Mouse (Mus musculus): ENCODE data around the gene Rundc1.
"Not testable (repeated sequence)": the region's sequence is repeated elsewhere in the genome, so short reads cannot be mapped to it uniquely, and the experiment has no call there.

Gene Rundc1

GRCm38 (mm10) chr11:101442760-101443159 lies 17.9 kb downstream of the Rundc1 start:
- DNase-seq (ENCODE audit: low spot score in 2 of 2) = peak in 1 of 2 experiments; percentile 29

- DNase-seq (ENCODE audit: low spot score in 2 of 2) = no peak
These were observed 21.4 kb downstream of the Rundc1 start for GRCm38 (mm10) chr11:101446319-101446718.

GRCm38 (mm10) chr11:101446860-101447259 lies 22.0 kb downstream of the Rundc1 start:
- DNase-seq (ENCODE audit: low spot score in 2 of 2) = not testable (repeated sequence)

- no peak for DNase-seq (ENCODE audit: low spot score in 2 of 2)
These were observed 22.9 kb downstream of the Rundc1 start for GRCm38 (mm10) chr11:101447786-101448185.

GRCm38 (mm10) chr11:101448274-101448746 lies 23.4 kb downstream of the Rundc1 start, which contains the start of gene Ifi35:
TSS of gene Ifi35 (plus strand) at chr11:101448407.
- DNase-seq (ENCODE audit: low spot score in 2 of 2) = peak; percentile 69 to 71

GRCm38 (mm10) chr11:101448899-101449298 lies 24.0 kb downstream of the Rundc1 start:
- no peak for DNase-seq (ENCODE audit: low spot score in 2 of 2)

- not testable (repeated sequence) for DNase-seq (ENCODE audit: low spot score in 2 of 2)
These were observed 24.7 kb downstream of the Rundc1 start for GRCm38 (mm10) chr11:101449596-101449995.

- DNase-seq (ENCODE audit: low spot score in 2 of 2) = no peak
These were observed 25.5 kb downstream of the Rundc1 start for GRCm38 (mm10) chr11:101450394-101450793.

GRCm38 (mm10) chr11:101451536-101451935 lies 26.7 kb downstream of the Rundc1 start:
- DNase-seq (ENCODE audit: low spot score in 2 of 2) = no peak

- no peak for DNase-seq (ENCODE audit: low spot score in 2 of 2)
These were observed 27.3 kb downstream of the Rundc1 start for GRCm38 (mm10) chr11:101452093-101452774.

- no peak for DNase-seq (ENCODE audit: low spot score in 2 of 2)
These were observed 29.8 kb downstream of the Rundc1 start for GRCm38 (mm10) chr11:101454702-101455101.

GRCm38 (mm10) chr11:101455627-101456026 lies 30.7 kb downstream of the Rundc1 start:
- DNase-seq (ENCODE audit: low spot score in 2 of 2) = no peak

- DNase-seq (ENCODE audit: low spot score in 2 of 2) = no peak
These were observed 32.7 kb downstream of the Rundc1 start for GRCm38 (mm10) chr11:101457631-101458030.

- no peak for DNase-seq (ENCODE audit: low spot score in 2 of 2)
These were observed 33.3 kb downstream of the Rundc1 start for GRCm38 (mm10) chr11:101458217-101458616.

GRCm38 (mm10) chr11:101459716-101460115 lies 34.8 kb downstream of the Rundc1 start:
- DNase-seq (ENCODE audit: low spot score in 2 of 2) = no peak

GRCm38 (mm10) chr11:101460321-101460720 lies 35.4 kb downstream of the Rundc1 start:
- DNase-seq (ENCODE audit: low spot score in 2 of 2) = no peak

- DNase-seq (ENCODE audit: low spot score in 2 of 2) = no peak
These were observed 37.3 kb downstream of the Rundc1 start for GRCm38 (mm10) chr11:101462141-101462540.

- DNase-seq (ENCODE audit: low spot score in 2 of 2) = no peak
These were observed 37.9 kb downstream of the Rundc1 start for GRCm38 (mm10) chr11:101462583-101463440.

GRCm38 (mm10) chr11:101464211-101465100 lies 39.6 kb downstream of the Rundc1 start, which contains the start of gene Rnd2:
TSS of gene Rnd2 (plus strand) at chr11:101464999.
- no peak for DNase-seq (ENCODE audit: low spot score in 2 of 2)

GRCm38 (mm10) chr11:101465101-101465868 lies 40.4 kb downstream of the Rundc1 start:
- DNase-seq (ENCODE audit: low spot score in 2 of 2) = peak; percentile 45 to 78

All from natural killer cell, adult 2 months (primary cell).